Mouse (Mus musculus): Measurements from ENCODE around the gene St7. TPM values are rescaled to one million over a fixed set of nuclear protein-coding genes. Genes with fewer than 3 reads are reported as not detected.

St7 gene
- polyA plus RNA-seq, 1 experiment from 2014 or later = 32.9 TPM

GRCm38 (mm10) chr6:17824735-17825134, 132.0 kb downstream of the St7 start:
- WGBS = 100% methylated on average over 1 of the region's 1 CpGs
- no peaks in the 10 kb centered on the region for H3K36me3 ChIP-seq (ENCODE audit: control insufficient read depth, insufficient read depth, low read length)
- no peak overlapping the region for H3K4me3 ChIP-seq (ENCODE audit: low read depth, low read length)
- no peak for ATAC-seq (replicated peaks; ENCODE audit: low FRiP score)
- H3K27ac ChIP-seq (ENCODE audit: low read depth, low read length) = no peak overlapping the region
- no peak overlapping the region for H3K9ac ChIP-seq (ENCODE audit: low read length)
- H3K4me2 ChIP-seq (ENCODE audit: low read depth, low read length, severe bottlenecking) = no peak overlapping the region
- H3K27me3 ChIP-seq (ENCODE audit: control insufficient read depth, insufficient read depth, low read length) = no peaks in the 10 kb centered on the region
- no peak for DNase-seq (ENCODE audit: low spot score)
- H3K4me1 ChIP-seq (replicated peaks; ENCODE audit: control insufficient read depth, insufficient read depth, low read length) = no peaks in the 10 kb centered on the region
- no peaks in the 10 kb centered on the region for H3K9me3 ChIP-seq (ENCODE audit: control insufficient read depth, low read length)

- ATAC-seq (replicated peaks; ENCODE audit: low FRiP score) = no peak
- Histone ChIP-seq H3K4me3 (ENCODE audit: low read depth, low read length) (no peak overlapping the region), H3K27ac (ENCODE audit: low read depth, low read length) (no peak overlapping the region), H3K27me3 (ENCODE audit: control insufficient read depth, insufficient read depth, low read length) (no peaks in the 10 kb centered on the region), H3K4me1 (replicated peaks; ENCODE audit: control insufficient read depth, insufficient read depth, low read length) (no peaks in the 10 kb centered on the region), H3K9me3 (ENCODE audit: control insufficient read depth, low read length) (no peaks in the 10 kb centered on the region), H3K36me3 (ENCODE audit: control insufficient read depth, insufficient read depth, low read length) (no peaks in the 10 kb centered on the region), H3K4me2 (ENCODE audit: low read depth, low read length, severe bottlenecking) (no peak overlapping the region), H3K9ac (ENCODE audit: low read length) (no peak overlapping the region)
- DNase-seq (ENCODE audit: low spot score) = no peak
- 89% methylated on average over 4 of the region's 4 CpGs for WGBS
Measured at GRCm38 (mm10) chr6:17828382-17828781, 135.6 kb downstream of the St7 start.

GRCm38 (mm10) chr6:17829981-17830380, 137.2 kb downstream of the St7 start:
- WGBS = 94% methylated on average over 1 of the region's 1 CpGs
- H3K9me3 ChIP-seq (ENCODE audit: control insufficient read depth, low read length) = no peaks in the 10 kb centered on the region
- no peak overlapping the region for H3K4me2 ChIP-seq (ENCODE audit: low read depth, low read length, severe bottlenecking)
- no peaks in the 10 kb centered on the region for H3K36me3 ChIP-seq (ENCODE audit: control insufficient read depth, insufficient read depth, low read length)
- no peaks in the 10 kb centered on the region for H3K4me1 ChIP-seq (replicated peaks; ENCODE audit: control insufficient read depth, insufficient read depth, low read length)
- H3K4me3 ChIP-seq (ENCODE audit: low read depth, low read length) = no peak overlapping the region
- no peak overlapping the region for H3K27ac ChIP-seq (ENCODE audit: low read depth, low read length)
- H3K27me3 ChIP-seq (ENCODE audit: control insufficient read depth, insufficient read depth, low read length) = no peaks in the 10 kb centered on the region
- ATAC-seq (replicated peaks; ENCODE audit: low FRiP score) = no peak
- DNase-seq (ENCODE audit: low spot score) = no peak
- no peak overlapping the region for H3K9ac ChIP-seq (ENCODE audit: low read length)

- Histone ChIP-seq H3K4me2 (ENCODE audit: low read depth, low read length, severe bottlenecking) (no peak overlapping the region), H3K4me1 (replicated peaks; ENCODE audit: control insufficient read depth, insufficient read depth, low read length) (no peaks in the 10 kb centered on the region), H3K27me3 (ENCODE audit: control insufficient read depth, insufficient read depth, low read length) (no peaks in the 10 kb centered on the region), H3K27ac (ENCODE audit: low read depth, low read length) (no peak overlapping the region), H3K9me3 (ENCODE audit: control insufficient read depth, low read length) (no peaks in the 10 kb centered on the region), H3K36me3 (ENCODE audit: control insufficient read depth, insufficient read depth, low read length) (no peaks in the 10 kb centered on the region), H3K4me3 (ENCODE audit: low read depth, low read length) (no peak overlapping the region), H3K9ac (ENCODE audit: low read length) (no peak overlapping the region)
- WGBS = 35% methylated on average over 7 of the region's 7 CpGs
- no peak for ATAC-seq (replicated peaks; ENCODE audit: low FRiP score)
- peak; percentile 80 for DNase-seq (ENCODE audit: low spot score)
Measured at GRCm38 (mm10) chr6:17834493-17834892, 141.8 kb downstream of the St7 start.

- Histone ChIP-seq H3K27ac (ENCODE audit: low read depth, low read length) (no peak overlapping the region), H3K36me3 (ENCODE audit: control insufficient read depth, insufficient read depth, low read length) (no peaks in the 10 kb centered on the region), H3K27me3 (ENCODE audit: control insufficient read depth, insufficient read depth, low read length) (no peaks in the 10 kb centered on the region), H3K4me3 (ENCODE audit: low read depth, low read length) (no peak overlapping the region), H3K9ac (ENCODE audit: low read length) (no peak overlapping the region), H3K4me2 (ENCODE audit: low read depth, low read length, severe bottlenecking) (no peak overlapping the region), H3K9me3 (ENCODE audit: control insufficient read depth, low read length) (no peaks in the 10 kb centered on the region), H3K4me1 (replicated peaks; ENCODE audit: control insufficient read depth, insufficient read depth, low read length) (no peaks in the 10 kb centered on the region)
- ATAC-seq (replicated peaks; ENCODE audit: low FRiP score) (no peak), DNase-seq (ENCODE audit: low spot score) (no peak)
- 87% methylated on average over 6 of the region's 6 CpGs for WGBS
Measured at GRCm38 (mm10) chr6:17835693-17836092, 143.0 kb downstream of the St7 start.

GRCm38 (mm10) chr6:17837676-17838075, 144.9 kb downstream of the St7 start:
- no peak for DNase-seq (ENCODE audit: low spot score)
- 82% methylated on average over 1 of the region's 1 CpGs for WGBS
- Histone ChIP-seq H3K9me3 (ENCODE audit: control insufficient read depth, low read length) (no peaks in the 10 kb centered on the region), H3K36me3 (ENCODE audit: control insufficient read depth, insufficient read depth, low read length) (no peaks in the 10 kb centered on the region), H3K4me2 (ENCODE audit: low read depth, low read length, severe bottlenecking) (no peak overlapping the region), H3K9ac (ENCODE audit: low read length) (no peak overlapping the region), H3K27me3 (ENCODE audit: control insufficient read depth, insufficient read depth, low read length) (no peaks in the 10 kb centered on the region), H3K27ac (ENCODE audit: low read depth, low read length) (no peak overlapping the region), H3K4me1 (replicated peaks; ENCODE audit: control insufficient read depth, insufficient read depth, low read length) (no peaks in the 10 kb centered on the region), H3K4me3 (ENCODE audit: low read depth, low read length) (no peak overlapping the region)
- no peak for ATAC-seq (replicated peaks; ENCODE audit: low FRiP score)

GRCm38 (mm10) chr6:17840431-17840830, 147.7 kb downstream of the St7 start:
- Histone ChIP-seq H3K27me3 (ENCODE audit: control insufficient read depth, insufficient read depth, low read length) (no peaks in the 10 kb centered on the region), H3K9ac (ENCODE audit: low read length) (no peak overlapping the region), H3K27ac (ENCODE audit: low read depth, low read length) (no peak overlapping the region), H3K36me3 (ENCODE audit: control insufficient read depth, insufficient read depth, low read length) (no peaks in the 10 kb centered on the region), H3K4me1 (replicated peaks; ENCODE audit: control insufficient read depth, insufficient read depth, low read length) (no peaks in the 10 kb centered on the region), H3K9me3 (ENCODE audit: control insufficient read depth, low read length) (no peaks in the 10 kb centered on the region), H3K4me2 (ENCODE audit: low read depth, low read length, severe bottlenecking) (no peak overlapping the region), H3K4me3 (ENCODE audit: low read depth, low read length) (no peak overlapping the region)
- DNase-seq (ENCODE audit: low spot score) (no peak), ATAC-seq (replicated peaks; ENCODE audit: low FRiP score) (no peak)
- 84% methylated on average over 29 of the region's 29 CpGs for WGBS

GRCm38 (mm10) chr6:17842759-17843158, 150.0 kb downstream of the St7 start:
- DNase-seq (ENCODE audit: low spot score) = no peak
- no peaks in the 10 kb centered on the region for H3K4me1 ChIP-seq (replicated peaks; ENCODE audit: control insufficient read depth, insufficient read depth, low read length)
- H3K9me3 ChIP-seq (ENCODE audit: control insufficient read depth, low read length) = no peaks in the 10 kb centered on the region
- H3K27me3 ChIP-seq (ENCODE audit: control insufficient read depth, insufficient read depth, low read length) = no peaks in the 10 kb centered on the region
- H3K4me3 ChIP-seq (ENCODE audit: low read depth, low read length) = no peak overlapping the region
- no peak for ATAC-seq (replicated peaks; ENCODE audit: low FRiP score)
- H3K4me2 ChIP-seq (ENCODE audit: low read depth, low read length, severe bottlenecking) = no peak overlapping the region
- no peak overlapping the region for H3K27ac ChIP-seq (ENCODE audit: low read depth, low read length)
- 38% methylated on average over 3 of the region's 3 CpGs for WGBS
- H3K36me3 ChIP-seq (ENCODE audit: control insufficient read depth, insufficient read depth, low read length) = no peaks in the 10 kb centered on the region
- no peak overlapping the region for H3K9ac ChIP-seq (ENCODE audit: low read length)

GRCm38 (mm10) chr6:17851316-17851715, 158.6 kb downstream of the St7 start:
- no peaks in the 10 kb centered on the region for H3K9me3 ChIP-seq (ENCODE audit: control insufficient read depth, low read length)
- no peaks in the 10 kb centered on the region for H3K27me3 ChIP-seq (ENCODE audit: control insufficient read depth, insufficient read depth, low read length)
- no peaks in the 10 kb centered on the region for H3K36me3 ChIP-seq (ENCODE audit: control insufficient read depth, insufficient read depth, low read length)
- WGBS = 72% methylated on average over 2 of the region's 2 CpGs
- ATAC-seq (replicated peaks; ENCODE audit: low FRiP score) (no peak), DNase-seq (ENCODE audit: low spot score) (no peak)
- no peak overlapping the region for H3K27ac ChIP-seq (ENCODE audit: low read depth, low read length)
- no peaks in the 10 kb centered on the region for H3K4me1 ChIP-seq (replicated peaks; ENCODE audit: control insufficient read depth, insufficient read depth, low read length)
- H3K4me2 ChIP-seq (ENCODE audit: low read depth, low read length, severe bottlenecking) = no peak overlapping the region
- no peak overlapping the region for H3K4me3 ChIP-seq (ENCODE audit: low read depth, low read length)
- no peak overlapping the region for H3K9ac ChIP-seq (ENCODE audit: low read length)
